Mouse (Mus musculus): ENCODE results near the gene Gm3558.
"Not testable (repeated sequence)": the region's sequence is repeated elsewhere in the genome, so short reads cannot be mapped to it uniquely, and the experiment has no call there.

The Gm3558 gene

GRCm38 (mm10) chr14:7568382-7568781, at the start of gene Gm3558:
TSS of gene Gm3558 (minus strand) at chr14:7568566.
- DNase-seq (ENCODE audit: low spot score), result not testable (repeated sequence)

- not testable (repeated sequence) for DNase-seq (ENCODE audit: low spot score)
These were observed 27.1 kb upstream of the Gm3558 start, which contains the start of gene Gm10338 for GRCm38 (mm10) chr14:7595492-7595891. TSS of gene Gm10338 (minus strand) at chr14:7595592.

GRCm38 (mm10) chr14:7567890-7568289, 476 bp downstream of the Gm3558 start:
- DNase-seq (ENCODE audit: low spot score), result peak; percentile 4

- not testable (repeated sequence) for DNase-seq (ENCODE audit: low spot score)
These were observed 1.1 kb downstream of the Gm3558 start for GRCm38 (mm10) chr14:7567266-7567665.

Data from MN1 (cell line).